Mouse (Mus musculus) layer of hippocampus, adult 18-20 months (tissue): ENCODE measurements at regions not wholly inside any gene's neighbourhood (a gene's known extent, or its start where the extent isn't known, plus 50 kb on each side); places are given as distances from the start of the nearest gene placed in this dataset.

Experiments
- DNase-seq, 2 experiments: peaks; one replicate each; pipeline ENCODE4 v3.0.0; 2022; ENCODE audit warnings: low spot score in 2 of 2

DNA sequence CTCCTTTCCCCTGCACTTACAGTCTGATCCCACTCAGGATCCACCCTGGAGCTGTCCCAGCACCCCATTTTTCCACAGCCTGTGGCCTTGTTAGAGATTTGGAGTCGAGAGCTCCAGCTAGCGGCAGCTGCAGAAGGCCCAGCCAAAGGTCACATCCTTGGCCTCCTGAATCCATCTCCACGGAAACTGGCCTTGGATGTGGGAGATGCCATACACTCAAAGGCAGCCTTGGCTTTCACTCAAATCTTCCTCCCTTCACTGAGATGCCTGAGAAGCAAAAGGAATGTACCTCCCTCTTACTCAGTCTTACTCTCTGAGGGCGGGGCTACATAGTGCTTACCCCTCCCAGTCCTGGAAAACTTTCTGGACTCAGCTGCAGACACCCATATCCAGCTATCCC, 56.2 kb upstream of the Ky start:
- DNase-seq, result no peak

DNA sequence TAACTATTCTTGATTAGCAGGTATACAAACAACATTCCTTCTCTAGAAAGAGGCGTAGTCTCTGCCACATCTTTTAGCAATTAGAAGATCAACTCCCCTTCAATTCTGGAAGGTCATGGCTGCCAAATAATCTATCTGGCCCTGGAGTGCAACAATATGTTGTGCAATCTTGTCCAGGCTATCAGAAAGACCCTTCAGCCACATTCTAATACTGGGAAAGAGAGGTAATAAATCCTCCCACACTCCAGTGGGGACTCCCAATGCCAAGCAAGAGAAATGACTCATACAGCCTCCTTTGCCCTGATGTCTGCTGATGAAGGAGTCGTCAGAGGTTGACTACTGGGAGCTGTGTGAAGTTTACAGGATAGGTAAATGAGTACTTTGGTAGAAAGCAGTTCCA, 59.5 kb upstream of the Ky start:
- no peak for DNase-seq

DNA sequence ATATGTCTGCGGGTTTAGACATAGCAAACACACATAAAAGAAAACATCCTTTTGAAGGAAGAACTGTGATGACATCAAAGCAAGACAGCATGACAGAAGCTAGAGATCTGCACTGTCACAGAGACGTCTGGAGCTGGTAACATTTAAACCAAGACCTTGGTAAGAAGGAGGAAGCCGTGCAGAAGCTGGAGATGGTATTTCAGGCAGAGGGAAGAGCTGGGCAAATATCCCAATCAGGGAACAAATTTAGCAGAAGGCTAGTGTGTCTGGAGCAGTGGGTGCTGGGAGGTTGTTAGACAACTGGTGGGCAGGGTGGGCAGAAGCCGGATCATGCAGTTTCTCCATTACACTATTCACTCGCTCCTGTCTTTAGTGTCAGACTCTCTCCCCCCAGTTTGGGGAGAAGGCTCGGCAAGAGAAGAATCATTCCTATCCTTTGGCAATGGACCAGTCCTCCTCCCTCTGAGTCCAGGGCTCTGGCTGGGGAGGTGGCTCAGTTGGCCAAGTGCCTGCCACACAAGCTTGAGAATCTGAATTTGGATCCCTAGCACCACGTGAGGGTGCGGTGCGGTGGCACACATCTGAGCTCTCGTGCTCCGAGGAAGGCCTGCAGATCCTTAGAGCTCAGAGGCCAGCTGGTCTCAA, 63.2 kb upstream of the Ky start:
- DNase-seq, result peak; percentile 11 to 32

DNA sequence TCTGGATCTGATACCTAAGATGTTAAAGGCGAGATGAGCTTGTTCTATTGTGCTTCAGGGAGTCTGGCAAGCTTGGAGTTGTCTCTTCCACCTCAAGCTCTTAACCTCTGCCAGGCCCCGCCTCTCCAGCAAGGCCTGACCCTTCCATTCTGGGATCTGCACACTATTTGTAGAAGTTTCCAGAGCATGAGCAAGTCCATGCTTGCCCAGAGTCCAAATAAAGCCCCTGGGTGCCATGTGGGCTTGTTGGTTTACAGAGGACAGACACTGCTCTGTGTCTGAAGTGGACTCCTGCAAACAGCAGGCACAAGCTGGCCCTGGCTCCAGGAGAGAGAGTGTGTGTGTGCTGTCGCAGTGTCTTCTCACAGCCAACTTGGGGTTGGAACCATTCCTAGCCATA, 67.9 kb upstream of the Ky start:
- DNase-seq, result no peak

DNA sequence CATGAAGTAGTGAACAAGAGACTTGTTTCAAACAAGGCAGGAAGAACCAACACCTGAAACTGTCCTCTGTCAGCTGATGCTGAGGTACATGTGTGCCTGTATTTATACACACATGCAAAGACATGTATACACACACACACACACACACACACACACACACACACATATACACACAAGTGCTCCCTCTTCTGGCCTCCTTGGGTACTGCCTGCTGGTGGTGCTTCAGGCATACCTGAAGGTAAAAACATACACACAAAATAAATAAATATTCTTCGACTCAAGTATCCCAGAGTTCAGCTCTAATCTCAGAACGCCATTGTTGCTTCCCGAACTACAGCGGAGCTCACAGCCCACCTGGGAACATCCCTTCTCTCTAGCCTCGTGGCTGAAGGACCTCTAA, 69.2 kb upstream of the Ky start:
- no peak for DNase-seq

DNA sequence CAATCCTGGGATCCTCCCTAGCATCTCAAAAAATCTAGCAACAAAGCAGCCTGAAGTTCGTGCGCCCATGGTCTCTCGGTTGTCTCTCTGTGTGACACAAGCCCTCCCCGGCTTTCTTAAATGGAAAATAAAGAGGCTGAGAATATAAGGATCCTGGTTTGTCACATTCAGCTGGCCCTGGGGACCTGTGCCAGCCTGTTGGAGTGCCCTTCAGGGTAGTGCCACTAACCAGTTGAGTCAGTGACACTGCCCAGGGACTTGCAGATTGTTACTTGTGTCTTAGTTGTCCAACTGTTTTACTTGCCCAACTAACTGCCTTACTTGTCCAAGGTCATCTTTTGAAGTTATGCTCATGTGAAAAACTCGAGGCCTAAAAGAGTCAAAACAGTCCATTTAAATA, 73.5 kb upstream of the Ephb1 start:
- DNase-seq, result no peak

DNA sequence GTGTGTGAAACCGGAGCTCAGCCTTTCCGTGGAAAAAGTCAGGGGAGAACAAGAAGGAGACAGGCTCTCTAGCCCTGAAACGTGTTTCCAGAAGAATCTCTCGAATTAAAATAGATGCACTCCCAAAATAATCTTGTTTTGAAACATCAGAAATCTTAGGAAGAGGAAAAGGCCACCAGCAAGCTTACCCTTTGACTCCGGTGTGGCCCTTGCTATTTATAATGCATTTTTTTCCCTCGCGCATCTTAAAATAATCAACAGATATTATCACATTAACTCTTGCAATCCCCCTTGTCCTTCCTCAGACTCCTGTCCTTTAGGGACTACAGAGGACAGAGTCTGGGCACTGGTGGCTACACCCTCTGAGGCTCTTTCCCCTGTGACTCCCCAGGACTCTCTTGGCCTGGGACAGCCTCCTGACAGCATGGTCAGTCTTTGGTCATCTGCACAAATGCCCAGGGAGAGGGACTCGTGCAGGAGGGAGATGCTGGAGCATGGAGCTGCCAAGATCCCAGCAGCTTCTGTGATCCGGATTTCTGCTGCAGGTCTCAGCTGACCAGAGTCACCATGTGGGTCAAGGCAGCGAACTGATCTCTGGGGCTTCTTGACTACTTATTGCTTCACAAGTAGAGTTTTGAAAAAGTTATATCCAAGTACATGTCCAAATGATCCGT, 70.3 kb upstream of the Ephb1 start:
- no peak for DNase-seq

DNA sequence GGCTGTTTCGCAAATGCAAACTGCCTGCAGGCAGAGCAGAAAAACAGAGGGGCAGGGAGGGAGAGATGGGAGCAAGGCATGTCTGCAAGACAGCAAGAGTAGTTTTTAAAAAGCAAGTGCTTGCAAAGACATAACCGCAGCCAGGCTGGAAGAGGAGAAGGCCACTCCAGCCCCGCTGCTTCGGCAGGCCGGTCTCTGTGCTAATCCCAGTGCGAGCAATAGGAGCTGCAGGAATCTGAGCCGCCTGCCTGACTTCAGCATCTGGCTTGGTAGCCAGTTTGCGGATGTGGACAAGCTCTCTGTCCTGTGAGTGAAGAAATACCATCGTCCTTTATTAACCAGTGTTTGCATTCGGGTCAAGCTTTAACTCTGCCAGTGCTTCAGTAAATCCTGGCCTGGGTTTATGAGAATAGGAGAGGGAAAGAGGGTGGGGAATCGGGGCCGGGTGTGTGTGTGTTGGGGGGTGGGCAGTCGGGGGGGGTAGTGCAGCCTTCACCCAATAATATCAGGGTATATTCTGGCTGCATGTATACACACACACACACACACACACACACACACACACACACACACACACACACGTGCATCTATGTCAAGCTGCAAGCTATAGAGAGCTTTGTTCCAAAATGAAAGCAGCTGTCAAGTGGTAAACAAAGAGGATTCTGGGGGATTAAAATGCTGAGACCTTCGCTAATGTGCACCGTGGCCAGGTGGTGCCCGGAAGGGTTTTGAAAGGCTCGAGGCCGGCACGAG, 69.6 kb upstream of the Ephb1 start:
- DNase-seq, result no peak

DNA sequence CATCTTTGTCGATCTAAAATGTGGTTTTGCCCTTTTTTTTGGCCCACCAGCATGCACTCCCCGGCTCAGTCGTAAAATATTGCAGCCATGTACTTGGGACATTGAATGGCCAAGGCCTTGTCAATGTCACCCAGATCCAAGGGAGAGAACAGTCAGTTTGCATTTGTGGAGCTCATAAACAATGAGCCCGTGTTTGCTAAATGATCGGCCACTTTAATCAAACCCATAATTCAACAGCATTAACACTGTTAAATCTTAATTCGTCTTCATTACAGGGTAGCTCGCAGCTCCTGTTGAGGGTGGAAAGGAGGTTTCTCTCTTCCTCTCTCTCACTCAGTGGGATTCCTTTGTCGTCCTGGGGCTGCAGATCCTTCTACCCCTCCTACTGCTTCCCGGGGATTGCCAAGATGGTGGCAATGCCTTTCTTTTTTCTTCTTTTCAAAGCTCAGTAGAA, 69.0 kb upstream of the Ephb1 start:
- peak in 1 of 2 experiments; percentile 5 for DNase-seq

DNA sequence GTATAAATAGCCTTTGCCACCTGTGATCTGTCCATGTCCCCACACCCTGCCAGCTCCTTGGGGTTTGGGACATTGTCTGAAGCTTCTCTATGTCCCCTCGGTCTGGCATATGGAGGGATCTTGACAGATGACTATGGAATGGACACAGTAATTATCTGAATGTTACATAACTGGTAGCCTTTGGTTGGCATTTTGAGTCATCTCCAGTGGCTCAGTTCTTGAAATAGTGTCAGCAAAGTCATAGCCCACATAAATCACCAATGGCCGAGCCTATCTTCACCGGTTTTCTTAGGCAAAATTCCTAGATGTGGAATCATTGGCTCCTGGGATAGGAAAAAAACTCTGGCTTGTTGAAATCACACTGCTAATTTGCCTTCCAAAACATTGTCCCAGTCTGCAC, 67.3 kb upstream of the Ephb1 start:
- DNase-seq, result no peak

DNA sequence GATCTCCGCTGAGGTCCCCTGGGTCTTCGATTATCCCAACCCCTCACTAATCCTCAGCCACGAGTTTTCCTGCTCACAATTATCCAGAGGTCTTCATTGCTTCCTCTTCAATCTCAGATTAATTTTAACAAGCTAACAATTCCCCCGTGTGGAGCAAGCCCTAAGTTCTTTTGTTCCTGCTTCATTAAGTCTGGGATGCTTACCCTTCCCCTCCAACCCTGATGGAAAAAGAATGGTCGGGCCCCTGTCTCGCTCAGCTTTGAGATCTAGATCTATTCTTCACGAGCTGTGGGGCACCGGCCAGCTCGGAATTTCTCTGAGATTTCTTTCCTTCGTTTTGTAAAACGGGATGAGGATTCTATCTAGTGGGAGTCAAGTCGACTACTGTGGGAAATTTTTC, 65.7 kb upstream of the Ephb1 start:
- DNase-seq, result no peak

DNA sequence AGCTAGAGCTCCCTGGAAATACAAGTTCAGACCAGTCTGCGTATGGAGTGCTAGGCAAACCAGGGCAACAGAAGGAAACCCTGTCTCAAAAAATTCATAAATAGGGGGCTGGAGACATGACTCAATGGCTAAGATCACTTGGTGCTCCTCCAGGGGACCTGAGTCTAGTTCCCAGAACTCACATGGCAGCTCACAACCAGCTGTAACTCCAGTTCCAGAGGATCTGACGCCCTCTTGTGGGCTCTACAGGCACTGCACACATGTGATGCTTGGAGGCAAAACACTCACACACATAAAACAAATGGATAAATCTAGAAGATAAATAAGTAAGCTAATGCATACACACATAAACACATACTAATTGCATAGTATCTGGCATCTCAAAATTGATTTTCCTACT, 59.1 kb upstream of the Ephb1 start:
- no peak for DNase-seq

DNA sequence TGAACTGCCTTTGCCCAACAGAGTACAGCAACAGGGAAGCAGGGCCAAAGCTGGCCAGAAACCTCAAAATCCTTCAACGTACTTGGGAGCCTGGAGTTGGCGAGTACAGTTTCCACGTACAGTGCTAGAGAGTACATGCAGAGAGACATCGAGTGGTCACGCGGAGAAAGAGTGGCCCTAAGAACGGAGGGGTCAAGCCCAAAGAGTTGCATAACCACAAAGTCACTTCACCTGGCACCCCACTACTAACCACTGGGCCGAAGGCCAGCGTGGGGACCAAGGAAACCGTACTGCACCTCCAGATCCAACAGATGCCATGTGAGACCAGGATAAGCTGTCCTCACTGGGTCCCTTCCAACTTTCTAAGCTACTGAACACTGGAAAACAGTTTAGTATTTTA, 56.2 kb upstream of the Ephb1 start:
- no peak for DNase-seq

DNA sequence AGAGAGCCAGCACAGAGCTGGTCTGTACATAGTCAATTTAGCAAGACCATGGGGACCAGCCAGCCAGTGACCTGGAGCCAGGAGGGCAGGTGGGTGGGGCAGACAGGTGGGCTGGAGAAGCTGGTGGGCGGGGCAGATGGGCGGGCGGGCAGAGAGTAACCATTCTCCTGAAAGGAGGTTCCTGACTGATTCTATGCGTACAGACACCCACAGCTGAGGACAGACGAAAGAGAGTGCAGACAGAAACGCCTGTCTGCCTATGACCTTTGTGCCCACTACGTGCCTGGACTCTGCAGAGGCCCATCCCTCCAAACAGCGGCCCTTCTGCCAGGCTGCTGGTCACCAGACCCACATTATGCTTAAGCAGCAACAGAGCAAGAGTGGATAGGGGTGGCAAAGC, 51.5 kb upstream of the Ephb1 start:
- no peak for DNase-seq
